Mouse (Mus musculus) cerebellum, adult 9-11 months (tissue): ENCODE results near the gene Birc3.
"Not testable (repeated sequence)": the region's sequence is repeated elsewhere in the genome, so short reads cannot be mapped to it uniquely, and the experiment has no call there.

Source experiments
- DNase-seq: peaks from one replicate; pipeline ENCODE4 v3.0.0; 2022

The Birc3 gene

DNA sequence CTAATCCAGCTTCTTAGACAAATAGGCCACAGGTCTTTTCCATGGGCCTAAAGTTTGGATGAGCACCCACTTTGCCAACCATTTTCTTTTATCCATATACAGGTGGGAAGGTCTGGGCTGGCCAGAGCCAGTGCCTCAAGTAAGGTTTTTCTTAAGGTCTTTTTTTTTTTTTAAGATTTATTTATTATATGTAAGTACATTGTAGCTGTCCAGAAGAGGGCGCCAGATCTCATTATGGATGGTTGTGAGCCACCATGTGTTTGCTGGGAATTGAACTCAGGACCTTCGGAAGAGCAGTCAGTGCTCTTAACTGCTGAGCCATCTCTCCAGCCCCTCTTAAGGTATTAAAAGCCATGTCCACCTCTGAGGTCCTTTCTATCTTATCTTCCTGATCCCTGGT lies 6.0 kb downstream of the Birc3 start:
- not testable (repeated sequence) for DNase-seq

DNA sequence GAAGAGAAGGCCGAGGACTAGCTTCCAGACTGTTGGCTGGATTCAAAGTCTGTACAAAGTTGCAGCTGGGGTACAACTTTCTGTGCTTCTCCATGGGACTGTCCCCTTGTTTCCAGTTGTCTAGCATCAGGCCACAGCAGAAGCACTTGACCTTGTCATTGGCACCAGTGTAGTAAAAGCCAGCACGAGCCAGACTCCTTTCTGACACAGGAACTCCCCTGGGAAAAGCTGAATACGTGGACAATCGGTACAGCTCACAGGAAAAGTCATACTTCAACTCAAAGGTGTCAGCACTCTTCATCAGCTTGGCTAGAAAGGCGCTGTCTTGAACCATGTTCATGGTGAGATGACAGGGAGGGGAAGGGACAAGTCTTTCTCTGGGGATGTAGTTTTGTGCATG lies 12.0 kb downstream of the Birc3 start:
- no peak for DNase-seq

DNA sequence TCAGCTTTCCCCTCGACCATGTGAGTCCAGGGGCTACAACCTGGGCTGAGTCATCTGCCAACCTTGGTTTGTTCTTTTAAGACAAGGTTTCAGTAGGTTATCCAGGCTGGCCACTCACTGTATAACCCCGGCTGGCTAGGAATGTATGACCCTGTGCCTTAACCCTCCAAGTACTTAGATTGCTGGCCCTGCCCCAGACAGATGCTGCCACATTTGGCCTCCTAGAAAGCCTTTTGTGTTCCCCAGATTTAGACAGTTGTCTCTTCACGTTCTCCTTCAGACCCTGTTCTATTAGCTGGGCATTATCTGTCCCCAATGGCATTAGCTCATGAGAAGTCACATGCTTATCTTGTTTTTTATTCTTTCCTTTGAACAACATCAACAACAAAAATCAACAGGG lies 17.1 kb downstream of the Birc3 start:
- DNase-seq = no peak

DNA sequence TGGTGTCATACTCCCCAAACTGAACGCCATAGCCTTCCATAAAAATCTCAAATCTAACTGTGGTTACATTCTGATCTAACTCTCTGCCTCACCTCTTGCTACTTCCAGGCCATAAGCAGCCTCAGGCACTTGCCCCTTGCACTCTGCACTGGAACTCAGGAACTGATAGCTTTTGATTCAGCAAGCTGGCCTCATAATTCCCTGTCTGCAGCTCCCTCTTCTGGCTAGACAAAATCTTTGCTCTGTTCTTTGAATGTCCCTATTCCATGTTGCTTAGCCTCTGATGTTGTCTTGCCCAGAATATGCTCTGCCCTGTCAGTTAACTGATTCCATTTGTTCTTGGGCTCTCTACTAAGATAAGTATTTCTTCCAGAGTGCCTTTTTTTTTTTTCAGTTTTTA lies 17.6 kb downstream of the Birc3 start:
- DNase-seq = peak; percentile 41

DNA sequence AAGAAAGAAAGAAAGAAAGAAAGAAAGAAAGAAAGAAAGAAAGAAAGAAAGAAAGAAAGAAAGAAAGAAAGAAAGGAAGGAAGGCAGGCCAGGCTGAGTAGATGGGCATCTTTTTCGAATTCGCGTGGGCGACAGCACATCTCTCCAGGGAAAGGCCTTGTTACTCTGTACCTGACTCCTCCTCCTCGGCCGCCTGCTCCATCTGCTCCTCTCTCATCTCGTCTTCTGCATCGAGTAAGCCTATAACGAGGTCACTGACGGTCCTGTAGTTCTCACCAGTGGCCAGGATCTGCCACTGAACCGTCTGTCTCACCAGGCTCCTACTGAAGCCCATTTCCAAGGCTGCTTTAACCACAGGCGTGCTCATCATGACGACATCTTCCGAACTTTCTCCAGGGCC lies 18.8 kb downstream of the Birc3 start:
- DNase-seq = peak; percentile 64

DNA sequence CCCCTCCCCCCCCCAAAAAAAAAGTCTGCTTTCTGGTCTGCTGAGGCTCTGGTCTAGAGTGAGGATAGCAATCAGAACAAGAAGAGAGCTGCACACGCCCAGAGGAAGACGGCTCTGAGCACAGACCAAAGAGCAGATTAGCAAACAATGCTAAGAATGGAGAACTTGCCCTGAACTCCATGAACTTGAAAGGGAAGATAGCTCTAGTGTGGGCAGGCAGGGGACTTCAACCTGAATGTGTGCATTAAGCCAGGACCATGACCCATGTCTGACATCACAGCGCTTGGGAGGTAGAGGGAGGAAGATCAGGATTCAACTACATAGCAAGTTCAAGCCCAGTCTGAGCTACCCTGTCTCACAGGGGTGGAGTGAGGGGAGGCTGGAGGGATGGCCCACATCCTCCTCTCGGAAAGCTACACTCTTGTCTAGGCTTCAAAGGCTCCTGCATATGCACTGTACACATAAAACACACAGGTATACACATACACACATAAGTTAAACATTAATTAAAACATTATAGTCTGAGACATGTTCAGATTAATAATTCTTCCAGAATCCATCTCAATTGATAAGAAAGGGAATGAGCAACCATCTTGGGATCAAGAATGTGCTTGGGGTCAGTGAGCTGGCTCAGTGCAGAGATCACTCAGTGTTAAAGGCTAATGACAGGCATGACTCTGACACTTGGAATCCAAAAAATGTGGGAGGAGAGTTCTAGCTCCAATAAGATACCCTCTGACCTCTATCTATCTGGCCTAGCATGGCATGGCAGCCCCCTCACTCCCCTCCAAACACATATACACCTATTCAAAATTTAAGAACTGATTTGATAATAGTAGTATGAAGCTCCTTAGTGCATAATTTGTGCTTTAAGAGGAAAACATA lies 20.4 kb downstream of the Birc3 start:
- no peak for DNase-seq

DNA sequence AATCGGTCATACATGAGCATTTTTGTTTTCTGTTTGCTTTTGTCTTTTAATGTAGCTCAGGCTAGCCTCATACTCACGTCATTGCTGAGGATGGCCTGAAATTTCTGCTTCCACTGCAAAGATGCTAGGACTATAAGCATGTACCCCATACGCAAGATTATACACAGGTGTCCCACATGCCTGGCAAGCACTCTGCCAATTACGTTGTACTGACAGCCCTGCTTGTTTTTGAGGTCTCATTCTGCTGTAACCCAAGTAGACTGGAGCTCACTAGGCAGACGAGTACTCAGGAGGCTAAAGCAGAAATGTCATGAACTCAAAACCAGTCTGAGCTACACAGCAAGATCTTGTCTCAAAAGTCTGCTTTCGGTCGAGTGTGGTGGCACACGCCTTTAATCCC lies 21.1 kb downstream of the Birc3 start:
- DNase-seq = no peak

DNA sequence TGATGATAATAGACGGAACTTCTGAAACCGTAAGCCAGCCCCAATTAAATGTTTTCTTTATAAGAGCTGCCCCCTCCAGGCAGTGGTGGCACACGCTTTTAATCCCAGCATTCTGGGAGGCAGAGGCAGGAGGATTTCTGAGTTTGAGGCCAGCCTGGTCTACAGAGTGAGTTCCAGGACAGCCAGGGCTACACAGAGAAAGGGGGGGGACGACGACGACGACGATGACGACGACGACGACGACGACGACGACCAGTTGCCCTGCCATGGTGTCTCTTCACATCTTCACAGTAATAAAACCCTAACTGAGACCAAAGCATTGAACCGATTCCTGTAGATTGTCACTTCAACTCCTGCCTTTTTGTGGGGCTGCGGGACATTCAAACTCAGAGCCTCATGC lies 24.8 kb downstream of the Birc3 start:
- DNase-seq = no peak

DNA sequence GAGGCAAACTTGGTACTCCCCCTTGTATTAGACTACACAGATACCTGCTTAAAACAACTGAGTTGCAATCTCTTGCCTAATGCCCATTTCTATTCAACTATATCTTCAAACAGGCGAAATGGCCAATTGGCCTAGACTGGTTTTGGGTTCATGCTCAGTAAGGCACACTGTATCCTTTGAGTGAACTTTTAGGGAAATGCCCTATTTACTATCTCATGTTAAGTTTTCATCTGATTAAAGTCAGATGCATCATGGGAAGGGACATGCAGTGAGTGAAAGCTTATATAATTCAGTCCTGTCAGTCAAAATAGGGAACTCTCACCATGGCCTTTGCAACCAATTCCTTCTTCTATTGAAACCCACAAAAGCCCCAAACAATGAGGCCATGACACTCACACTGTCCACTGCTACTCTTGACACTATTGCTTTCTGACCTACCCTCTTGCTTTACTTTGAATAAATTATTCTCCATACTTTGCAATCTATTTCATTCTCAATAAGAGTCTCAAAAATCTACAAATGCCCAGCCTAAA lies 26.3 kb downstream of the Birc3 start:
- DNase-seq = no peak

DNA sequence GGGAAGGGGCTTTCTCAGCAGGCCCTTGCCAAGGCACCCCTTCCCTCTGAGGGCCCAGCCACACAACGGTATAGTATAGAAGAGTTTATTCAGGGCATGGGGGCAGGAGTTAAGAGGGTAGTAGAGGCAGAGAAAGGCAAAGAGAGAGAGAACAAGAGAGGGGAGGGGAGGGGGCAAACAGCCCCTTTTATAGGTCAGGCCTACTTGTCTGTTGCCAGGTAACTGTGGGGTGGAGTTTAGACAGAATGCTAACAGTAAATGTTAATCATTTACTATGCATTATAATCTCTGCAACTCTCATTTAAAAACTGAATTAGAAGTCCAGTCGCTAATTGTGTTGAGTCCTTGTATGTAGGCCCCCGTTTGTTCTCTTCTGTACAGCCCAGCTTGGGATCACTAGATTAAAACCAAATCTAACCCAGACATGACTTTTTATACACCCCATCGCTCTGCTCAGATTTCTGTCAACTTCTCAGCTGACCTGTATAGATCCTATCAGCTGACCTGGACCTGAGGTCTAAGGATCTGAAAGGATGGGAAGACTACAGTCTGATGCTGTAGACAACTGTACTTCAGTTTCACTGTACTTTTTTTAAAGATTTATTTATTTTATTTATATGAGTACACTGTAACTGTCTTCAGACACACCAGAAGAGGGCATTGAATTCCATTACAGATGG lies 27.6 kb downstream of the Birc3 start:
- DNase-seq = no peak

DNA sequence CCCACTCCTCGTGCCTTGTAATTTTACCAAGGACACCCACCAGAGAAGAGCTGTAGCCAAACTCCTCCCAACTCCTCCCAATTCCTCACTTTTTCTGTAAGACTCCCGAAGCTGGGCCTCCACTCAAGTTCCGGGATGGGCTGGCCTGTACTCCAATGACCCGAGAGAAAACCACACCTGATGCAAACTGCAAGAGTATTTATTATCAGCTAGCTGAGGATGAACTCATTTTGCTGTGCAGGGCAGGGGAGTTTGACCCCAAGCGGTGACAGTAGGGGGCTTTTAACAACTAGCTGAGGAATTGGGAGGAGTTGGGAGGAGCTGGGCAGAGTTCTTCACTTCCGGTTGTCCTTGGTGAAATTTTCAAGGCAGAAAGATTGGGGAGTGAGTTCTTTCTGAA lies 31.8 kb downstream of the Birc3 start:
- no peak for DNase-seq

DNA sequence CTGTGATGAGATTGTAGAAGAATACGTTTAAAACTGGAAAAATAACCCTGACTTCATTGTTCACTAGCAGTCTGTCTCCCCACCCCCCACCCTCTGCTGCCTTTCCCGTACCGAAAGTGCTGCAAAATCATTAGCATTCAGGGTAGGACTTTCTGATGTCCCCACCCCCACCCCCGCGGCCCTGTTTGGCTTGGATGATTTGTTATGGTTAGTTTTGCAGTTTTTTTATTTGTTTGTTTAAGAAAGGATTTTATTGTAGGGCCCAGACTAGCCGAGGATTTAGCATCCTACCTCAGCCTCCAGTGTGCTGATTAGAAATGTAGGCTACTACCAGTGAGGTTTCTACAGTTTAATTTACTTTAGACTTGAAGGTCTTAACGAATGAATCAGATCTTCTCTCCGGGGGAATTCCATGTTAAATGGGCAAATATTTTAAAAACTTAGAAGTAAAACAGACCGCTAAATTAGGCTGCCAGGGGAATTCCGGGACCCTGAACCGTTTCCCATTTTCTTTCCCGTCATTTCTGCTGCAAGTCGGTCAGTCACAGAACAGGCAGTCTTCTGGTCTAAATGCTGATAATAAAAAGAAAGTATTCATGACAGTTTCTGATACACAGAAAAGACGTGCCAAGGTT lies 35.1 kb downstream of the Birc3 start:
- DNase-seq = peak; percentile 30

DNA sequence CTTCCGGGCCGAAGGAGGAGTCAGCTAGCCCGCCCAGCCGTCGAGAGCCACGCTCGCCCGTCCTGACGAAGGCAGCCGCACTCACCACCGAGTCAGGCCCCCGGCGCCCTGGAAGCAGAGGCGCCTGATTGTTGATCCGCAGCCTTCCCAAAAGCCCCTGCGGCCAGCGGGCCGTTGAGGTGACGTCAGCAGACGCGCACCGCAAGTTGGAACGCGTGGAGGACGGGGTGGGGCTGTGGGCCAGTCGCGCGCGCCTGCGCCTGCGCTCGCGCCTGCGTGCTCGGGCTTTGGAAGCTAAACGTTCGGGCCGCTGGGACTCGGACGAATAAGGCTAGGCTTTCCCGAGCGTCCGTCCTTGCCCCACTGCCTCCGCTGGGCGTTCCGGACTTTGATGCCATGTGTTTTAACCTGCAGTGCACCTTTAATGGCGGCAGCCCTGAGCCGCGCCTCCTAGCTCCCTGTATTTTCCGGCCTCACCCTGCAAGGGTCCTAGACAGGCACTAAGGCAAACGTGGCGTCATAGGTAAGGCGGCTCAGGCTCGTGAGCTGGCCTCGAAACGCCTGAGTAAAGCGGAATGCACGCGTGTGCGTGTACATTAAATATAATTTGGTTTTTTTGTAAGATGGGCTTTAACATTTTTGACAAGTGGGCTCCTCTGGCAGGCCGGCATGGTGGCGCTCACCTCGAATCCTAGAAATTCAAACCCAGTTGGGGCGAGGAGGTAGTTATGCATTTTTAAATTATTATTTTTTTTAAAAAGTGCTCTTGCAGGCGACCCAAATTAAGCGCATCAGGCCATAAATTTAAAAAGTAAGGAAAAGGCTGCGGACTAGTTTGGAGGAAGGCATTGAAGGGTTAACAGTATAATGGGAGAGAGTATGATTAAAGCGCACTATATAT lies 35.8 kb downstream of the Birc3 start, which contains the start of gene Birc2:
Gene Birc2 (minus strand): TSS at position 160 of the 901 bp plus-strand sequence.
- peak; percentile 97 for DNase-seq

DNA sequence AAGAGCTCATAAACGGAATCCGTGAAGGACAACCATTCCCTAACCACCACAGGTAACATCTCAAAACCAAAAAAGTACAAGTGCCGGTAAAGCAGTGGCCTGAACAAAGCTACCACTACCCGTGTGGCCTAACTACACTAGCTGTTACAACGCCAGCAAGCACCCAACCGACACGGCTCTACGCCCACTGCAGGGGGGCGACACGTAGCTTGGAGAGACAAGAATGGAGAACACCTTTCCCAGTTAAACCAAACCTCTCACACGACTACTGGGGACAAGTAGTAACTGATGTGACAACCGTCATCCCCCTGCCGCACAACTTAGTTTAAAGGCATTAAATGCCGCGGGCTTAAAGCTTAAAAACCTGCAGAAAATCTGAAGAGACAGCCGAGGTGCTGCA lies 36.7 kb downstream of the Birc3 start:
- peak; percentile 70 for DNase-seq

DNA sequence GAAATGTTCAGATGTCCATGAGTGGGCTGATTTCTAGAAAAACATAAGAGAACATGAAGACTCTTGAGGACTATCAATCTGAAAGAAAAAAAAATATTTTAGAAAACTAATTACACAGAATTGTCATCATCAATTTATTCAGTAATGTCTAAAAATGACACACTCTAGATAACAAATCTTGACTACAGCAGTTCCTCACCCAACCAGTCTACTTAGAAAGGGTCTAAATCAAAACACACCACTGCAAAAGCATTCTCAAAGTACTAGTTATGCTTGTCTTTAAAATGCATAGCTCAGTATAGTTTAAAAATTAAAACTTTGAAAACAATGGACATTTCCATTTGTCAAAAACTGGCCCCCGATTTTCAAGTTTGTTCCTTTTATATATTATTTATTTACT lies 37.7 kb downstream of the Birc3 start:
- no peak for DNase-seq

DNA sequence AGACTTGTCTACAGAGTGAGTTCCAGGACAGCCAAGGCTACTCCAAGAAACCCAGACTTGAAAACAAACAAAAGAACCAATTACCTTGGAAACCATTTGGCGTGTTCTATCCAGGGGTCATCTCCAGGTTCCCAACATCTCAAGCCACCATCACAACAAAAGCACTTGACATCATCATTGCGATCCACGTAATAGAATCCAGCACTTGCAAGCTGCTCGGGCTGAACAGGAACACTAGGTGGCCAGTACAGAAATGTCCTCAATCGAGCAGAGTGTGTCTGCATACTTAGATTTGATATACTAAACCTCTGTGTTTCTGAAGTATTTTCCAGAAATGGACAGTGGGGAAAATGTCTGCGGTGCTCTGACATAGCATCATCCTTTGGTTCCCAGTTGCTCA lies 39.6 kb downstream of the Birc3 start:
- no peak for DNase-seq

DNA sequence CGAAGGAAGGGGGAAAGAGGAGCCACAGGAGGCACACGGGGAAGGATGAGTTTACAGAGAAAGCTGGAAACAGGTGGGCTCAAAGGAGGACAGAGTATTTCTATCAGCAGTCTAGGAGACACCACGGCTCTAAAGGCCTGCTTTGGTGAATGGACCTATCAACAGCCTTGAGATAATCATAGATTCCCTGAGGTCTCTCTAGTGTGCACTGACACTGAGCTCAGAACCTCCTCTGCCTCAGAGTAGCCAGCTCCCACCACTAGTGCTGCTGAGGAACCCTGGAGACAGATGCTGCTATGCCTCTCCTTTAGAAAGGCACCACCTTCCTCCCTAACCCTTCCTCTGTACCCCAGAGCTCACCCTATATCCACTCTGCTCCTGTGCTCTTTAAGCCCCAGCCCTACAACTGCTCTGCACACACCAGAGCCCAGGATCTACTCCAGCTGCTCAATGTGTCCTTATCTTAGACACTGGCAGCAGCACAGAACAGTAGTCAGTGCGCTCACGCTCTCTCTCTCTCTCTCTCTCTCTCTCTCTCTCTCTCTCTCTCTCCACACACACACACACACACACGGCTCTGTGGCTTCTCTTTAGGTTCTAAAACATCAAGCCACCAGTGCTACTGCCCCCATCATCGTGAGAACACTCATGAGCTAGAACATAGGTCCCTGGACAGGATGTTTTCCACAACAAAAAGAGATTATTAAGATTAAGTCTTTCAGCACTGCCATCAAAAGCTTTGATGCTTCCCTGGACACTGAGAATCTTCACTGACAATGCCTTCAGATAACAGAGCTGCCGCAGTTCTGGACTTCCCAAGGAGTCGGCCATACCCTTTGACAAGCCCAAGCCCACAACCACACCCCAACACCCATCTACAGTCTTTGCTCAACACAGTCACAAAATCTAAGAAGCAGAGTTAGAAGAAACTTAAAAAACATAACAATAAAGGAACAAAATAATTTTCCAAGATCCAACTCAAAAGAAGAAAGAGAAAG lies 43.2 kb downstream of the Birc3 start:
- DNase-seq = no peak

DNA sequence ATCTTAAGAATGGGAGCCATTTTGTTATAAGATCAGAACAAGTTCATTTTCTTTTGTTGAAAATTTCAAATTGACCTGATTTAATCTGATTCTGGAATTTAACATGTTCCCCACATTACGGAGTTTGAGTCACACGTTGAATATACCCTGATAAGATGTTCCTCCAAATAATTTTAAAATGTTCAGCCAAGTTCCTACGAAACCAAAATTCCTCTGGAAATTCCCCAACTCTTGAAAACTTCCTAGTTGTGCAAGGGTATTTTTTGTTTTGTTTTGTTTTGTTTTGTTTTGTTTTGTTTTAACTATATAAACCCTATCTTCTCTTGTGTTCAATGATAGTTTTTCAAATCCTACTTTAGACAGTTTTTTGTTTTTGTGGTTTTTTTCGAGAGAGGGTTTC lies 44.3 kb downstream of the Birc3 start:
- DNase-seq = no peak

DNA sequence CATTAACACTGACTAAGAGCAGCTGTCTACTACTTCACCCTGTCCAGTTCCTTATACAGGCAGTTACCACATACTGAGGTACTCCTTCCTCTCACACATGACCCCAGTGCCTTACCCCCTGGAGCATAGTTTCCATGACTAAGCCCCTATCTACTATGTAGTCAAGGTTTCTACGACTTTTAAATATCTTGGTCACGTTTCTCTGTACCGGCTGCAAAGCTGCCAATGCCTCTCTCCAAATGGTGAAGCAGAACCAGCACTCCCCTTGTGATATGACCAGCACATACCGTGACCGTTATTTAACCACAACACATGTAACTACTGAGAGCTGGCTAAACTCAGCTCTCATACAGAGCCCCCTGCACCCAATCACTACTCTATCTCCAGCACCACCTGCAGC lies 48.1 kb downstream of the Birc3 start:
- no peak for DNase-seq

DNA sequence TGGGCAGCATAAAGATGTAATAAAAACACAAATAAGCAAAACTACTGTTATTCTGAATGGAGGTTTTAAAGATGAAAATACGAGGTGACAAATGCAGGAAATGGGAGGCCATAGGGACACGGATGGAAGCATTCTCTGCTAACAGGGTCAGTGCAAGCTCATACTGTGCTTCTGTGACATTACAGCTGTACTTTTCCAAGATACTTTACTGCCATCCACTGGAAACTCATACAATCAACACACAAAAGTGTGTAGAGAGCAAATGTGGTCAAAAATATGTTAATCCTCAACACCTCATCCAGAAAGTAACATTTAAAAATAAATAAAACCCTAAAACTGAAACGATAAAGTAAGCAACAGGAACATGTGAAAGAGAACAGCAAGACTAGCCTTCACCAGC lies 50.2 kb downstream of the Birc3 start:
- no peak for DNase-seq

DNA sequence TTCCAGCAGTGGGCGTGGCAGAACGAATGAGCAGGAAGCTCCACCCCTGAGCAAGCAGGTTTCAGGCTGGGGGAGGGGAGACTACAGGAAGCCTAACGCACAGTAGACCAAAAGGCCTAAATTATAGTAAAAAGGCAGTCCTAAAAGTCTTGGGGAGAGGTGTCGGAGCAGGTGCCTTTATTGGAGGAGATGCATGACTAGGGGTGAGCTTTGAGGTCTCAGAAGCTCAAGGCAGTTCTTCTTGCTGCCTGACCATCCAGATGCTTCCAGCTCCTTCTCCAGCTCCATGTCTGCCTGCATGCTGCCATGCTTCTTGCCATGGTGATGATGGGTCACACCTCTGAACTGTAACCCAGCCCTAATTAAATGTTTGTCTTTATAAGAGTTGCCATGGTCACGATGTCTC lies 67.9 kb downstream of the Birc3 start:
- no peak for DNase-seq
